Mouse (Mus musculus): Measurements from ENCODE around the gene Ier5. TPM values are rescaled to one million over a fixed set of nuclear protein-coding genes. Genes with fewer than 3 reads are reported as not detected.

Gene Ier5
- polyA plus RNA-seq, 1 experiment from 2014 or later: 15.1 TPM

- TF ChIP-seq CTCF (IDR thresholded peaks at IDR 0.05; ENCODE audit: low read depth): no peak
- Histone ChIP-seq H3K4me2 (no peak overlapping the region), H3K9ac (no peak overlapping the region), H3K36me3 (ENCODE audit: insufficient read depth) (no peaks in the 10 kb centered on the region), H3K9me3 (ENCODE audit: low read depth, low read length) (no peaks in the 10 kb centered on the region), H3K27me3 (ENCODE audit: insufficient read depth, low read length) (no peaks in the 10 kb centered on the region), H3K4me3 (ENCODE audit: low read depth, low read length) (no peak overlapping the region), H3K27ac (ENCODE audit: low read depth) (no peak overlapping the region), H3K4me1 (ENCODE audit: insufficient read depth) (peaks cover 6% of the 10 kb centered on the region; the same call in 1 of the 2 replicates)
- 83% methylated on average over 5 of the region's 5 CpGs for WGBS
- ATAC-seq (ENCODE audit: insufficient read depth) (no peak), DNase-seq (no peak)
Observed at GRCm38 (mm10) chr1:155127429-155127934, 28.0 kb upstream of the Ier5 start.

- Histone ChIP-seq H3K27ac (ENCODE audit: low read depth) (no peak overlapping the region), H3K4me2 (no peak overlapping the region), H3K9me3 (ENCODE audit: low read depth, low read length) (no peaks in the 10 kb centered on the region), H3K4me1 (ENCODE audit: insufficient read depth) (peaks cover 8% of the 10 kb centered on the region; the same call in 1 of the 2 replicates), H3K27me3 (ENCODE audit: insufficient read depth, low read length) (no peaks in the 10 kb centered on the region), H3K36me3 (ENCODE audit: insufficient read depth) (no peaks in the 10 kb centered on the region), H3K4me3 (ENCODE audit: low read depth, low read length) (no peak overlapping the region), H3K9ac (no peak overlapping the region)
- DNase-seq (no peak), ATAC-seq (ENCODE audit: insufficient read depth) (no peak)
- 69% methylated on average over 5 of the region's 5 CpGs for WGBS
- TF ChIP-seq CTCF (IDR thresholded peaks at IDR 0.05; ENCODE audit: low read depth): no peak
Observed at GRCm38 (mm10) chr1:155126716-155127115, 27.3 kb upstream of the Ier5 start.

- ATAC-seq (ENCODE audit: insufficient read depth) (no peak), DNase-seq (no peak)
- no peak overlapping the region for H3K4me3 ChIP-seq (ENCODE audit: low read depth, low read length)
- H3K9me3 ChIP-seq (ENCODE audit: low read depth, low read length): no peaks in the 10 kb centered on the region
- H3K27me3 ChIP-seq (ENCODE audit: insufficient read depth, low read length): no peaks in the 10 kb centered on the region
- H3K4me1 ChIP-seq (ENCODE audit: insufficient read depth): peaks cover 8% of the 10 kb centered on the region; the same call in 1 of the 2 replicates
- H3K27ac ChIP-seq (ENCODE audit: low read depth): no peak overlapping the region
- TF ChIP-seq CTCF (IDR thresholded peaks at IDR 0.05; ENCODE audit: low read depth): no peak
- no peak overlapping the region for H3K9ac ChIP-seq
- no peaks in the 10 kb centered on the region for H3K36me3 ChIP-seq (ENCODE audit: insufficient read depth)
- WGBS: 92% methylated on average over 5 of the region's 5 CpGs
- H3K4me2 ChIP-seq: no peak overlapping the region
Observed at GRCm38 (mm10) chr1:155124397-155124796, 25.0 kb upstream of the Ier5 start.

DNA sequence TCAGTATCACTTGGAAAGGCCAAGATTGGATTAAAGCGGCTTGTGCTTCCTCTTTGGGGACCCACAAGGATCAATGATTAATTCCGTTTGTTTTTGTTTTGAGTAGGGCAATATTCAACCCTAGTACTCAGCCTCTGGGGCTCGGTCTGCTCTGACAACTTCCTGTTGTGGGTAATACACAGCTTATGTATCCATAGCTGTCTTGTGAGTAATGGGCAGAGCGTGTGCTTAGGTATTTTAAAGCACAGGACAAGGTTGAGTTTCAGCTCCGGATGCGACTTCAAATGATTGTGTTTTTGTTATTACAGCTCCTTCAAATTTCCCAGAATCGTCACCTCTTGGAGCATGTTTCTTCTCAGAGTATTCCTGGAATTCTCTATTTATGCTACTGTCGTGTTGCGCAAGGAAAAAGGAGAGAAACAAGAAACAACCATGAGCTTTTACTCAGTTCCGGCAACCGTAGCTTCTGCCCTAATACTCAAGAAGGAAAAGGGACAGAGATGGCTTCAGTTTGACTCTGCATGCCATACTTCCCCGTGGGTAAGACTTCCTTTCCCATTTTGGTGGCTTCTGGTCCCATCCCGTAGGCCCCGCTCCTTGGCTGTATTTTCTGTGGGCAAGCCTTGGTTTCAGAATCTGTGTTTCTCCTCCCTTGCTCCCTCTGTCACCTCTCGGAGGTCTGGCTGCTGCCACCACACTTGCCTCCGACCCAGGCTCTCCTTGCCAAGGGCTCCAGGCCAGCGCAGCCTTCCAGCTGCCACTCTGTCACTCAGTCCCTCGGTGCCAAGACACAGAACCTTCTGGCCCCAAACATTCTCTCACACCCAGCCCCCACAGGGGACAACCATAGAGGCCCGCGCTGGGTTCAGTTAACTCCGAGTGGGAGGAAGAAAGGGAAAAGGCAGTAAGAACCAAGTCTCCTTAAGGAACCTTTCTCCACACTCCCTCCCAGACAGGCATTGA is 22.8 kb upstream of the Ier5 start:
- Histone ChIP-seq H3K36me3 (ENCODE audit: insufficient read depth) (no peaks in the 10 kb centered on the region), H3K4me3 (ENCODE audit: low read depth, low read length) (no peak overlapping the region), H3K4me1 (ENCODE audit: insufficient read depth) (peaks cover 8% of the 10 kb centered on the region; the same call in 1 of the 2 replicates), H3K9me3 (ENCODE audit: low read depth, low read length) (no peaks in the 10 kb centered on the region), H3K9ac (no peak overlapping the region), H3K4me2 (peak overlapping the region; percentile 25; the same call in 1 of the 2 replicates), H3K27ac (ENCODE audit: low read depth) (peak overlapping the region; percentile 79), H3K27me3 (ENCODE audit: insufficient read depth, low read length) (no peaks in the 10 kb centered on the region)
- DNase-seq (peak; percentile 85), ATAC-seq (ENCODE audit: insufficient read depth) (peak; percentile 92)
- WGBS: 58% methylated on average over 21 of the region's 21 CpGs
- no peak for TF ChIP-seq CTCF (IDR thresholded peaks at IDR 0.05; ENCODE audit: low read depth)

GRCm38 (mm10) chr1:155119719-155120118 is 20.3 kb upstream of the Ier5 start:
- no peak overlapping the region for H3K9ac ChIP-seq
- DNase-seq: no peak
- no peaks in the 10 kb centered on the region for H3K36me3 ChIP-seq (ENCODE audit: insufficient read depth)
- H3K27me3 ChIP-seq (ENCODE audit: insufficient read depth, low read length): no peaks in the 10 kb centered on the region
- 61% methylated on average over 1 of the region's 1 CpGs for WGBS
- H3K4me3 ChIP-seq (ENCODE audit: low read depth, low read length): no peak overlapping the region
- no peak for ATAC-seq (ENCODE audit: insufficient read depth)
- no peak for TF ChIP-seq CTCF (IDR thresholded peaks at IDR 0.05; ENCODE audit: low read depth)
- H3K27ac ChIP-seq (ENCODE audit: low read depth): no peak overlapping the region
- H3K4me2 ChIP-seq: no peak overlapping the region
- H3K4me1 ChIP-seq (ENCODE audit: insufficient read depth): peaks cover 8% of the 10 kb centered on the region; the same call in 1 of the 2 replicates
- no peaks in the 10 kb centered on the region for H3K9me3 ChIP-seq (ENCODE audit: low read depth, low read length)

- peak; percentile 43 for DNase-seq
- Histone ChIP-seq H3K4me1 (ENCODE audit: insufficient read depth) (peaks cover 7% of the 10 kb centered on the region), H3K4me2 (no peak overlapping the region), H3K27ac (ENCODE audit: low read depth) (no peak overlapping the region), H3K36me3 (ENCODE audit: insufficient read depth) (no peaks in the 10 kb centered on the region), H3K4me3 (ENCODE audit: low read depth, low read length) (no peak overlapping the region), H3K9me3 (ENCODE audit: low read depth, low read length) (no peaks in the 10 kb centered on the region), H3K9ac (no peak overlapping the region), H3K27me3 (ENCODE audit: insufficient read depth, low read length) (no peaks in the 10 kb centered on the region)
- 20% methylated on average over 3 of the region's 3 CpGs for WGBS
- TF ChIP-seq CTCF (IDR thresholded peaks at IDR 0.05; ENCODE audit: low read depth): no peak
- no peak for ATAC-seq (ENCODE audit: insufficient read depth)
Observed at GRCm38 (mm10) chr1:155113946-155114345, 14.5 kb upstream of the Ier5 start.

DNA sequence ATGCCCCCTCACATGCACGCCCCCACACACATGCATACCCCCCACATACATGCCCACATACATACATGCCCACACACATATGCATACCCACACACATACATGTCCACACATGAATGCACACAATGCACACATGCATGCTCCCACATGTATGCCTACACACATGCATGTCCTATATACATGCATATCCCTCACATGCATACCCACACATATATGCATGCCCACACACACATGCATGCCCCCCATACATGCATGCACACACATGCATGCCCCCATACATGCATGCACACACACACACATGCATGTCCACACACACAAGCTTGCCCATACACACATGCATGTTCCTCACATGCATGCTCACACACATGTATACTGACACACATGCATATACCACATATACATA is 13.4 kb upstream of the Ier5 start:
- Histone ChIP-seq H3K4me2 (no peak overlapping the region), H3K36me3 (ENCODE audit: insufficient read depth) (no peaks in the 10 kb centered on the region), H3K9ac (no peak overlapping the region), H3K27me3 (ENCODE audit: insufficient read depth, low read length) (no peaks in the 10 kb centered on the region), H3K27ac (ENCODE audit: low read depth) (no peak overlapping the region), H3K9me3 (ENCODE audit: low read depth, low read length) (no peaks in the 10 kb centered on the region), H3K4me1 (ENCODE audit: insufficient read depth) (peaks cover 15% of the 10 kb centered on the region), H3K4me3 (ENCODE audit: low read depth, low read length) (no peak overlapping the region)
- no peak for DNase-seq
- 93% methylated on average over 1 of the region's 1 CpGs for WGBS
- TF ChIP-seq CTCF (IDR thresholded peaks at IDR 0.05; ENCODE audit: low read depth): no peak
- no peak for ATAC-seq (ENCODE audit: insufficient read depth)
